ENCODE assay signal across 24 mouse cellular contexts in genomic region chr2:181104111-181104510, GRCm38 (mm10). TPM values are rescaled to one million over a fixed set of nuclear protein-coding genes. Genes with fewer than 3 reads are reported as not detected.
A peak's percentile ranks its signal among the peaks of the same experiment; 100 is the strongest.
DNase-seq lines count a peak whose midpoint lies in the region; ATAC-seq and TF ChIP-seq lines count a peak whose summit lies in the region.
"Had no signal": no experiment of that assay in that cellular context is flagged by ENCODE, and none has a peak within 500 bp of the region (broad histone marks: within the 10 kb centered on the region; RNA-seq: fewer than 3 reads in every experiment).

No protein-coding gene starts in this region.

- no peak for TF ChIP-seq EP300 in heart, adult 2 months (IDR thresholded peaks at IDR 0.05; ENCODE audit: insufficient read depth, low read depth, low read length)
- TF ChIP-seq EP300 in liver, postnatal 0 days (IDR thresholded peaks at IDR 0.05; ENCODE audit: low read depth): no peak

- peak; percentile 42 for TF ChIP-seq CTCF in heart, adult 2 months (IDR thresholded peaks at IDR 0.05)
- TF ChIP-seq CTCF in liver, postnatal 0 days (IDR thresholded peaks at IDR 0.05; ENCODE audit: low read depth): peak; percentile 25
- peak; percentile 31; the same call in 1 of the 2 replicates for TF ChIP-seq CTCF in cortical plate, adult 2 months (IDR thresholded peaks at IDR 0.05; ENCODE audit: extremely low read depth, insufficient read depth, low read length)

- H3K4me2 ChIP-seq in liver, postnatal 0 days (ENCODE audit: low read depth, low read length): no peak overlapping the region
- no peak overlapping the region for H3K4me2 ChIP-seq in liver, embryonic 12.5 days
- H3K4me2 ChIP-seq: forebrain, embryonic 12.5 days; limb, embryonic 12.5 days; liver, embryonic 15.5 days; stomach, embryonic 15.5 days had no signal

- WGBS in heart, adult 2 months: 40% methylated on average over 2 of the region's 2 CpGs
- WGBS in liver, postnatal 0 days (ENCODE audit: insufficient replicate concordance): 54% methylated on average over 2 of the region's 2 CpGs
- WGBS in liver, embryonic 12.5 days (ENCODE audit: insufficient replicate concordance): 57% methylated on average over 2 of the region's 2 CpGs

- H3K36me3 ChIP-seq in heart, adult 2 months (ENCODE audit: control insufficient read depth, insufficient read depth, low read length): no peaks in the 10 kb centered on the region
- no peaks in the 10 kb centered on the region for H3K36me3 ChIP-seq in liver, postnatal 0 days (replicated peaks; ENCODE audit: insufficient read depth, low read length)
- H3K36me3 ChIP-seq in liver, embryonic 12.5 days: no peaks in the 10 kb centered on the region
- H3K36me3 ChIP-seq: forebrain, embryonic 12.5 days; hindbrain, embryonic 10.5 days; limb, embryonic 12.5 days; liver, embryonic 15.5 days; stomach, embryonic 15.5 days had no signal

- H3K9me3 ChIP-seq in liver, postnatal 0 days (ENCODE audit: low read length): no peaks in the 10 kb centered on the region
- no peaks in the 10 kb centered on the region for H3K9me3 ChIP-seq in liver, embryonic 12.5 days (replicated peaks)
- H3K9me3 ChIP-seq: forebrain, embryonic 12.5 days; hindbrain, embryonic 10.5 days; limb, embryonic 12.5 days; liver, embryonic 15.5 days; stomach, embryonic 15.5 days had no signal

- no peaks in the 10 kb centered on the region for H3K4me1 ChIP-seq in heart, adult 2 months (ENCODE audit: control insufficient read depth, insufficient read depth, low read length)
- no peaks in the 10 kb centered on the region for H3K4me1 ChIP-seq in liver, postnatal 0 days (ENCODE audit: insufficient read depth)
- H3K4me1 ChIP-seq in liver, embryonic 12.5 days: no peaks in the 10 kb centered on the region
- H3K4me1 ChIP-seq in cortical plate, adult 2 months (ENCODE audit: control insufficient read depth, insufficient read depth, low read length): 0 out of 2 replicates have a peak, but pooled peaks cover 3% of the 10 kb centered on the region
- H3K4me1 ChIP-seq: limb, embryonic 12.5 days; liver, embryonic 15.5 days; stomach, embryonic 15.5 days had no signal

- no peaks in the 10 kb centered on the region for H3K79me2 ChIP-seq in heart, adult 2 months (replicated peaks; ENCODE audit: control insufficient read depth, insufficient read depth, low read length)

- DNase-seq in heart, adult 2 months: no peak
- DNase-seq in heart, postnatal 4 days: no peak
- DNase-seq in liver, postnatal 0 days: no peak
- peak; percentile 69 for DNase-seq in brain, adult 2 months (ENCODE audit: low read depth, low spot score)
- no peak for DNase-seq in frontal cortex, postnatal 36 days (ENCODE audit: low spot score in 2 of 2)
- DNase-seq: gastrocnemius, postnatal 14 days; kidney, adult 8-10 months; kidney, postnatal 36 days; lung, postnatal 14 days; right cerebral cortex, postnatal 25 days; thymus, adult 2 months had no signal

- no peak overlapping the region for H3K27ac ChIP-seq in heart, adult 2 months
- H3K27ac ChIP-seq in liver, postnatal 0 days (ENCODE audit: low read depth): no peak overlapping the region
- H3K27ac ChIP-seq in liver, embryonic 12.5 days: no peak overlapping the region
- H3K27ac ChIP-seq in cortical plate, adult 2 months (ENCODE audit: insufficient read depth, low read length): no peak overlapping the region
- H3K27ac ChIP-seq: forebrain, embryonic 12.5 days; hindbrain, embryonic 10.5 days; limb, embryonic 12.5 days; liver, embryonic 15.5 days; stomach, embryonic 15.5 days had no signal

- no peak overlapping the region for H3K9ac ChIP-seq in heart, adult 2 months (ENCODE audit: low read depth, low read length)
- H3K9ac ChIP-seq in liver, postnatal 0 days (replicated peaks): no peak overlapping the region
- H3K9ac ChIP-seq in liver, embryonic 12.5 days: no peak overlapping the region
- H3K9ac ChIP-seq: forebrain, embryonic 12.5 days; limb, embryonic 12.5 days; liver, embryonic 15.5 days; stomach, embryonic 15.5 days had no signal

- ATAC-seq in liver, postnatal 0 days: no peak
- ATAC-seq in liver, embryonic 12.5 days: no peak
- ATAC-seq: midbrain, embryonic 16.5 days had no signal

- H3K27me3 ChIP-seq in heart, adult 2 months (ENCODE audit: control insufficient read depth, insufficient read depth, low read length): no peaks in the 10 kb centered on the region; the same call in 1 of the 2 replicates
- no peaks in the 10 kb centered on the region for H3K27me3 ChIP-seq in liver, postnatal 0 days (ENCODE audit: insufficient read depth, low read length)
- no peaks in the 10 kb centered on the region for H3K27me3 ChIP-seq in liver, embryonic 12.5 days (replicated peaks)
- H3K27me3 ChIP-seq: forebrain, embryonic 12.5 days; limb, embryonic 12.5 days; stomach, embryonic 15.5 days had no signal

- intact Hi-C loops in heart, adult 2 months (cut with DNase I): no loop called here

- no peak for TF ChIP-seq POLR2A in heart, adult 2 months (IDR thresholded peaks at IDR 0.05; ENCODE audit: insufficient read depth, low read depth, low read length)
- TF ChIP-seq POLR2A in cortical plate, adult 2 months (IDR thresholded peaks at IDR 0.05; ENCODE audit: extremely low read depth, insufficient read depth, low read length): no peak

- H3K4me3 ChIP-seq in heart, adult 2 months: no peak overlapping the region
- no peak overlapping the region for H3K4me3 ChIP-seq in liver, postnatal 0 days (ENCODE audit: low read depth, low read length)
- no peak overlapping the region for H3K4me3 ChIP-seq in liver, embryonic 12.5 days
- no peak overlapping the region for H3K4me3 ChIP-seq in cortical plate, adult 2 months (ENCODE audit: insufficient read depth, low read length)
- H3K4me3 ChIP-seq: forebrain, embryonic 12.5 days; hindbrain, embryonic 10.5 days; limb, embryonic 12.5 days; liver, embryonic 15.5 days; stomach, embryonic 15.5 days had no signal

RNA-seq across cellular contexts. Expression of gene Kcnq2, which starts 31.0 kb away (rescaled TPM):
- under 1 TPM in 1 of 2 experiments, not detected in 1; 0.05 TPM for total RNA-seq in heart, adult 2 months (2021)
- polyA plus RNA-seq in heart, adult 2 months (2012; rRNA removed): 0.23 TPM in 2 replicates
- total RNA-seq in heart, postnatal 4 days (2021): under 1 TPM in 1 of 2 experiments, not detected in 1; 0.29 TPM
- not detected in 2 replicates for polyA plus RNA-seq in liver, postnatal 0 days (2015; fragmentation: Nextera tagmentation; extraction: Ambion mirVana)
- polyA plus RNA-seq in liver, embryonic 12.5 days (2016; fragmentation: Nextera tagmentation; extraction: Ambion mirVana): 0.08 and 0.26 TPM in 2 replicates
- 171 and 180 TPM in 2 replicates for polyA plus RNA-seq in cortical plate, adult 2 months (2012; rRNA removed)
- total RNA-seq: megakaryocyte, adult 5-6 weeks; neutrophil, adult 5-6 weeks had no signal
- polyA plus RNA-seq: C2C12; spleen, adult 2 months had no signal

RNA-seq across cellular contexts. Expression of gene Eef1a2, which starts 52.7 kb away (rescaled TPM):
- total RNA-seq in heart, adult 2 months (2021): 1,000 to 10,000 TPM; 1,434 to 1,646 TPM
- 1,031 and 1,150 TPM in 2 replicates for polyA plus RNA-seq in heart, adult 2 months (2012; rRNA removed)
- total RNA-seq in heart, postnatal 4 days (2021): 100 to 1,000 TPM; 460 to 501 TPM
- polyA plus RNA-seq in liver, postnatal 0 days (2015; fragmentation: Nextera tagmentation; extraction: Ambion mirVana): 0.05 TPM in 1 of 2 replicates, not detected in the other
- not detected in 2 replicates for polyA plus RNA-seq in liver, embryonic 12.5 days (2016; fragmentation: Nextera tagmentation; extraction: Ambion mirVana)
- 1,125 and 1,195 TPM in 2 replicates for polyA plus RNA-seq in cortical plate, adult 2 months (2012; rRNA removed)
- total RNA-seq: common myeloid progenitor, adult 5-6 weeks; megakaryocyte, adult 5-6 weeks; neutrophil, adult 5-6 weeks had no signal
- polyA plus RNA-seq: liver, embryonic 15.5 days had no signal

Comparison
In these comparisons a context has a peak if more than half of its experiments do, and no peak if none do; other contexts are left out.
1. RNA of gene Kcnq2, which starts 31.0 kb away (polyA plus RNA-seq): 171 to 180 TPM in cortical plate, adult 2 months; 0.23 TPM in heart, adult 2 months, 0.08 to 0.26 TPM in liver, embryonic 12.5 days and not detected in liver, postnatal 0 days; every median in the first group is over 100 times any median in the second.
2. RNA of gene Eef1a2, which starts 52.7 kb away (polyA plus RNA-seq): 1,125 to 1,195 TPM in cortical plate, adult 2 months and 1,031 to 1,150 TPM in heart, adult 2 months; 0.05 TPM in liver, postnatal 0 days and not detected in liver, embryonic 12.5 days; every median in the first group is over 100 times any median in the second.
3. Peak in every context shown above with its lines, with median percentiles within 50 percentile points of each other: CTCF ChIP-seq.